Mouse (Mus musculus) cortical plate, adult 2 months (tissue): ENCODE results near the gene Dnmt3a.

Experiments used
- CTCF ChIP-seq: fragments of 200-500 bp; IDR thresholded peaks from 2 replicates; pipeline ENCODE4 v1.5.1; 2011; ENCODE audit warnings: mild to moderate bottlenecking, control low read depth, low read length; ENCODE audit not compliant: insufficient read depth; ENCODE audit errors: extremely low read depth
- POLR2A ChIP-seq: fragments of 200-500 bp; IDR thresholded peaks from 2 replicates; pipeline ENCODE4 v1.6.1; 2011; ENCODE audit warnings: mild to moderate bottlenecking, low read length, control low read depth; ENCODE audit not compliant: insufficient read depth; ENCODE audit errors: extremely low read depth

DNA sequence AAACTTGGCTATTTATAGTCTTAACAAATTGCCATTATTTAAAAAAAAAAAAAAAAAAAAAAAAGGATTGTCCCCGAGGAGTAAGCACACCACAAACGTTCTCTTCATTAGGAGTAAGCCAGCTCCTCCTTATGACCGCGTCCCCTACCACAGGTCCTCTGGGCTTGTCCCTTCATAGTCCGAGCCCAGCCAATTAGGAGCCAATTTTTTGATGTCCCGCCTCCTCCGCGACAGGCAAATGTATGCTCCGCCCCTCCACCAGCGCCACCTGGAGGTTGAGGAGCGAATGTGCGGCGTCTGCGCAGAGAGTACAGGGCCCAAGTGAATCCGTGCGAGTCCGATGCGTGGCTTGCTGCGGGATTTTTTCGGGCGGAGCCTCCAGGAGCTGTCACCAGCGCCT, 14.1 kb upstream of the Dnmt3a start:
- TF ChIP-seq CTCF (peak; percentile 90), POLR2A (peak; percentile 92)
